Mouse (Mus musculus): ENCODE measurements around the gene Imp3.
A peak's percentile ranks its signal among the peaks of the same experiment; 100 is the strongest.
"Not testable (repeated sequence)": the region's sequence is repeated elsewhere in the genome, so short reads cannot be mapped to it uniquely, and the experiment has no call there.

The Imp3 gene

DNA sequence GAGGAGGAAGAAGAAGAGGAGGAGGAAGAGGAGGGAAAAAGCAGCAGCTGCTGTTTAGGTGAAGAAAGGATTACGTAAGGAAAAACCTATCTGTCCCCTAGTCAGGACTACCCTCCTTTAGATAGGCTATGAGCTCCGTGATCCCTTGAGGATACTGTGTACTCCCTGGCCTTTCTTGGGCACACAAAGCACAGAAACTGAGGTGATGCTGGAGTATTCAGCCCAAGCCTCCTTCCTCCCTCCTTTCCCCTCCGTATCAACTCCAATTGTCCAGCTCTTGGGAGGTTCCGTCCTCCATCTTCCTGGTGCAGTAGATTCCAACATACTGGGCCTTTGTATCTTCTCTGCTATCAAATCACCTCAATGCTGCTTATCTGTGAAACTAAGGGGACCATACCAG lies 14.5 kb upstream of the Imp3 start:
- no peak for DNase-seq (ENCODE audit: low read depth, low spot score)

DNA sequence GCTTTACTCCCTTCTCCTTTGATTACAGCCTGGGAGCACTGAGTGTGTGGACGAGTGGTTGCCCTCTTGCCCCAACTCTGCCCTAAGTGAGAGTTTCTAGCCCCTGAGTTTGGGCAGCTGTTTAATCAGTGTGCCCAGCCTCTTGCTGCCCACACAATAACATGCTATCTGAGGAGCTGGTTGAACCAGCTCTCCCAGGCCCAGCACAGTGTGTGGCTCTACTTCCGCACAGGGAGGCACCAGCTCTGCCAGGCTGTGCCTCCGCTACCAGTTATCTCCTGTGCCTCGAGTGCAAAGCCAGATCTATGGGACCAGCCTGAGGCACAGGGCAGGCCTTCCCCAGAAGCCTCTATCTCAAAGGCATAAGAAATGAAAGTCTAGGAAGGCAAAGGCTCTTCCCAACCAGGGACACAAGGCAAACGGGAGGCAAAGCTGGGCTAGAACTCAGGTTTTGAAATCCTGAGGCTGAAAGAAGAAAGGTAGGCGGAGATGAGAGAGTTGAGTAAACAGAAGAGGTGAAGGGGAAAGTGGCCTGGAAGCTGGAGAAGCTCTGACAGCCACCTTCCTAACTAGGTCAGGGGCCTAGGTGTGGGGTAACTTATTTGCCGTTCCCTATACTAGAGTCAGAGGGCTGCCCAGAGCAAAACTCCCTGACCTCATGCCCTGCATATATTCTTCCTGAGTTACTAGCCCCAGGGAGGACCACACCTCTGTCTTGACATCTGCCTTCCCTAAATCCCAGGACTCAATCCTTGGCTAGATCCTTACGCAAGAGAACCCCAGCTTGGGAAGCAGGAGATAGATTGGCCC lies 13.2 kb upstream of the Imp3 start:
- DNase-seq (ENCODE audit: low read depth, low spot score), result no peak

DNA sequence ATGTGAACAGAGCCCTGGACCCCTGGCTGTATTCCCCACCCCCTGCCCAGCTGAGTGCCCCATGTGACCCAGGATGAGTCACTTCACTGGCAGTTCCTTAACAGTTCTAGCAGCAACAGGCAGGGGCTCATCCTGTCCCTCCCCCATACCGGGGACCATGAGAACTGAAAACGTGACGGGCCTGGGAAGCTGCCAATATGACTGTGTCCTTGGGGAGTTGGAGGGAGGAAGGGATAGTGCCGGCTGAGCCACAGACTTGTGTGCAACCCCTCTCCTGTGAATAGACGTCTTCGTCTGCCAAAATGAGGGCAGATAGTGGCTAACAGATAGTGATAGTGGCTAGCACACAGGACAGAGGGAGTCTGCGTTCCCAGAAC lies 12.6 kb upstream of the Imp3 start:
- DNase-seq (ENCODE audit: low read depth, low spot score), result no peak

DNA sequence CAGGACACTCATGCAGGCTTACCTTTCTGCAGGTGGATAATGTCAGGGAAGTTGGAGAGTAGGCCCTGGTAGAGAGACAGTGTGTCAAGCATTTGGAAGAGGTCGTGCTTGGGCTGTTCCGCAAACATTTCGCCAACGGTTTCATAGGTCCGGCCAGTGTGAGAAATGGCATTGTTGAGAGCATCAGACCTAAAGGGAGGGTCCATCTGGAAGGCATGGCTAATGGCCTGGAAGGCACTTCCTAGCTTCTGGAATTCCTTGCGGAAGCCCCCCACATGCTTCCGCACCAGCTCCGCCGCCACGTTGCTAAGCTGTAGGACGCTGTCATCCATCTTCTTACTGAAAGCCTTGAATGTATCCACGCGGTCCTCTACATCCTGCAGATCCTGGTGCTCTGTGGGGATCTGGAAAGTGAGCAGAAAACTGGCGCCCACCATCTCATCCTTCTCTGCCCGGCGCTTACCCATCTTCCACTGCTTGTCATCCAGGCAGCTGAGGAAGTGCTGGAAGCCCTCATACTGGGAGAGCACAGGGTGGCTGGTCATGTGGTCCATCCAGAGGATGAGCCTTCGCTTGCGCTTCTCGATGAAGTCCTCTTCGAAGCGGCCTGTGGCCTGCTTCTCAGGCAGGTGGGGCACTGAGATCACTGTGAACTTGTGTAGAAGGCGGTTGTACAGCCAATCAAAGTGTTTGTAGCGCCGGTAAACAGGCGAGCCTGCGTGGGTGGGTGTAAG lies 11.8 kb upstream of the Imp3 start:
- DNase-seq (ENCODE audit: low read depth, low spot score), result no peak

DNA sequence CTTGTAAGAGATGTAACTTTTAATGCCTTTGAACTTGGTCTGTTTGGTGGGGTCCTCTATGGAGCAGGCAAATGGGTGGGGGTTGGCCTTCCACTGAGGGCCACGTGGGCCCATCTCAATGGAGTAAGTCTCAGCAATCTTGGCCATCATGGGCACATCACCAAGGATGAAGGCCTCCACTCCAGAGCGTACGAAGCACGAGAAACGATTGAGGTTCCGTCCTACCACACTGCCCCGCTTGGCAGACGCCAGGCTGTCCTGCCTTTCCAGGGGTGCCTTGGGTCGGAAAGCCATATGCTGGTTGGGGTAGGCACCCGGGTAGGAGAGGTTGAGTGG lies 11.3 kb upstream of the Imp3 start:
- no peak for DNase-seq (ENCODE audit: low read depth, low spot score)

DNA sequence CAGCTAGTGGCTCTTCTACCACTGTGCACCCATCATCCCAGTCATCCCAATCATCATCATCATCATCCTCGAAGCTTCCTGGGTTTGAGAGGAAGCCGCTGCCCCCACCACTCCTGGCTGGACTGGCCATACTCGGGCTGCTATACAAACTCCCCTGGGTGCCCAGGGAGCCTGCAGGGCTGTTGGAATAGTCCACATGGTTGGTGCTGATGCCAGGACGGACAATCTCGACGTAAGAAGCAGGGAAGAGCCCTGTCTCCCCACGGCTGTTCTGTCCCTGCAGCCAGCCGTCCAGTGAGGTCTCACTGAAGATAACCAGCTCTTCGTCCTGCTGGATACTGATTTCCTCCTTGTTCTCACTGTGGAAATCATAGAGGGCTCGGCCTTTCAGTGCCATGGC lies 10.9 kb upstream of the Imp3 start:
- no peak for DNase-seq (ENCODE audit: low read depth, low spot score)

DNA sequence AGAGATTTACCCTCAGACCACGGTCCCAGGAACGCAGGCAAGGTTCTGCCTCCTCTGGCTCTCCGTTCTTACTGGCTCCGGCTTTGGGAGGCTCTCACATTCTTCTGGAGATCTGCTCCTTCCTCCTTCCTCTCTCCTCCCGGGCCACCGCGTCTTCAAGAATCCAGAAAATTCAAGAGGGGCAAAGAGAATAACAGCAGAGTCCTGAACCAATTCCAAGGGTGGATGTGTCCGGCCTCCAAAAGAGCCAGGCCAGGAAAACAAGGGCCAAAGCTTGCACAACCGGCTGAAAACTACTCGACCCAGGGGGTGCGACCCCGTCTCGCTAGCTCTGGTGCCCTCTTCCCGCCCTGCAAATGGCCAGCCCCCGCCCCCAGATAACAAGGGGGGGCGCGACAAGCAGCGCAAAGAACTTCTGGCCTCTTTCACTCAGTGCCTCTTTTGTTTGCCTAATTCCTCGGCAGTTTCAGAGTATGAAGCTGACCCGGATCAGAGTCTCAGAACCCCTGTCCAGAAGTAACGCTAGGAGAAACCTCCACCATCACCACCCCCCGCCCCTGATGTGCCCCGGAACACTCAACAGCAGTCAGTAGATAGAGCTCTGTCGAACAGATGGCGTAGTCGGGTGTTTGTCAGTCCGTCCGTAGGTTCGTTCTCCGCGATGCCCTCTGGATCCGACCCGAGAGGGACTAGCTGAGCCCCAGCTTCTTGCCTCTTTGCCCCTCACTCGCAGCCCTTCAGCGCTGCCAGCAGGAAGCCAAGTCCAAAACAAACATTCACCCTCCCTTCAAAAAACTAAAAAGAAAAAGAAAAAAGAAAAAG lies 9.9 kb upstream of the Imp3 start:
- no peak for DNase-seq (ENCODE audit: low read depth, low spot score)

DNA sequence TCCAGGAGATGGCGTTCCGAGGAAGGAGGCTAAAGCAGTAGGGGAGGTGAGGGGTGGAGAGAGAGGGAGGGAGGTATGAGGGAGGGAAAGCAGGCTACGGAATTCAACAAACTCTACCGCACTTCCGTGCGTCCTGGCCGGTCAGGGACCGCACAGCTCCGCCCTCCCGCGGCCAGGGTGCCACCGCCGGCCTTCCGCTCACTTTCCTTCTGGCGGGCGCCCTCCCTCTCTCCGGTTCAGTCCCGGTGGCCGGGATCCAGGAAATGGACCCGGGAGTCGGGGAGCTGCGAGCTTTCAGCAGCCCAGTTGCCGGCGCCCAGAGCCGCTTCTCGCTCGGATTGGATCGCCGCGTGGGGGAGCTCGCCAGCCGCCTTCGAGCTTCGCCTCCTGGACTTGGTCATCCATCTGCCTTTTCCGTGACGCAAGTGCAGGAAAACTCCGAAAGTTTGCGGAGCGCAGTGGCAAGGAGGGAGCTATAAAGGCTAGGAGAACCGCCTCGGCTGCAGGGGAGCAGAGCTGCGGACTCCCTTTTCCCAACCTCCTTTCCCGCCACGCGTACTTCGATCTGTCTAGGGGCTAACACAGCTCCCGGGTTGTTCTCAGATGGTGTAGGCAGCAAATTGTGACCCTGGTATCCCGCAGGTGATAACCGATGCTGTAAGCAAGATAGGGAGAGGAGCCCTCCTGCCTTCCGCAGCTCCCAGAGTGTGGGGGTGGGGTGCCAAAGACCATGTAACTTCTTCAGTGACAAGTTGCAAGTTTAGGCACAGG lies 9.0 kb upstream of the Imp3 start, which contains the start of gene Snx33:
Snx33 (minus strand) TSS at position 331 of the 771 bp plus-strand sequence.
- DNase-seq (ENCODE audit: low read depth, low spot score), result peak; percentile 83

DNA sequence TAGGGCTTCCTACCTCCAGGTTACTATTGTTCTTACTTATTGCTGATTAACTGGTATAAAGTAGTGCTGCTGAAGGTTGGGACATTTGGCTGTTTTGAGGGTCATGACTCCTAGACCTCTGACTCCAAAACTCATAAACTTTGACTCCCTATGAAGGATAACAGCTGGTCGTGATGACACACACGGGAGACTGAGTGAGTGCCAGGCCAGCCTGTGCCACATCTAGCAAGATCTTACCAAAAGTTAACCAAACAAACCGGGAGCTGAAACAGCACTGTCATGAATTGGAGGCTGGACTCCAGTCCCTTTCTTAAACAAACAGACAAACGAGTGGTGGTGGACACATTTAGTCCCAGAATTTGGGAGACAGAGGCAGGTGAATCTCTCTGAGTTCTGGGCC lies 7.8 kb upstream of the Imp3 start:
- no peak for DNase-seq (ENCODE audit: low read depth, low spot score)

DNA sequence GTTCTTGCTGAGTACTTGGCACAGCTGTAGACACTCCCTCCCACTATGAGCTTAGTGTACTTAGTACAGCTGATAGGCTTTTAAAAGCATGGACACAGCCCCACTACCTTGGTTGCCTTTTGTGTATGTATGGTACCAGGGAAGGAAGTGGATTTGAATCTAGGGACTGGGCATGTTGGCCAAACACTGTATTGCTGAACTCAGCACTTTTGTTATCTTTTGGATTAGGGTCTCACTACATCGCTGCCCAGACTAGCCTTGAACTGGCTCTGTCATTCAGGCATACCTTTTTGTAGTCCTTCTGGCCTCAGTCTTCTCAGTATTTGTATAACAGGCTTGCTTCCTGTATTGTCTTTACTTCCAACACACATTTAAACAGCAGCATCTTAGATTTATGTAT lies 6.7 kb upstream of the Imp3 start:
- DNase-seq (ENCODE audit: low read depth, low spot score), result no peak

DNA sequence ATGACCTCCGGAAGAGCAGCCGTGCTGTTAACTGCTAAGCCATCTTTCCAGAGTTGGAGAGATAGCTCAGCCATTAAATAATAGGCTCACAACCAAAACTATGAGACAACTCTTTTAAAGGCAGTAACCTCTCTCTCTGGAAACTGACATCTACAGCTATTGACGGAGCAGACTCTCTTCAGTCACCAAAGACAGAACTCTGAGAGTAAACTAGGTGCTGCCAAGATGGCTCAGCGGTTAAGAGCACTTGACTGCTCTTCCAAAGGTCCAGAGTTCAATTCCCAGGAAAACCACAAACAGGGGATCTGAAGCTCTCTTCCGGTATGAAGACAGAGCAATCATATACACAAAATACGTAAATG lies 433 bp upstream of the Imp3 start:
- DNase-seq (ENCODE audit: low read depth, low spot score), result no peak

DNA sequence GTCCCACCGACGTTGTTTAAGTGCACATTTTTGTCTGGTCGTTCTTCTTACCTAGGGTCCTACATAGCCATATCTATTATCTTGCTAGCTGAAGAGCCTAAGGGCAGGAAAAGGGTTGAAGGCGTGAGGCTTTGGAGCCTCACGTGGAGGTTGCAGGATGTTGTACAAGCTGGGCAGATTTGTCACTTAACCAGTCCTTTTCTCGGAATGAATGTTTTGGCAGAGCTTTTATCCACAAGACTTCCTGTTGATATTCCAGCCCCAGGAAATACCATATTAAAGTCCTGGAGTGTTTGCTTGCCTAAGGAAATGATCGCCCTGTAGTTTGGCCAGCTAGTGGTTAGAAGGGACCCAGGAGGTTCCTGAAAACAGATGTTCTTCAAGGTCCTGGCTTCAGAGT lies 1.1 kb downstream of the Imp3 start:
- DNase-seq (ENCODE audit: low read depth, low spot score), result no peak

DNA sequence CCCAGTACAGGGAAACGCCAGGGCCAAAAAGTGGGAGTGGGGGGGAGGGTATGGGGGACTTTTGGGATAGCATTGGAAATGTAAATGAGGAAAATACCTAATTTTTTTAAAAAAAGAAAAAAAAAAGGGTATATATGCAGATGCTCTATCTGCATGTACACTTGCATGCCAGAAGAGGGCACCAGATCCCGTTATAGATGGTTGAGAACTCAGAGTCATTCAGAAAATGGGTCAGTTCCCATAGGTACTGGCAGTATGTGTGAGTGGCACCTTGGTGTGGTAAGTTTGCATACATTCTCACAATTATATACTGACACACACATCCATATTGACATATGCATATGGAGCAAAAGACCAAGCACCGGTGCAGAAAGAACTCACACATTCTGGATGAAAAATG lies 10.2 kb downstream of the Imp3 start:
- not testable (repeated sequence) for DNase-seq (ENCODE audit: low read depth, low spot score)

DNA sequence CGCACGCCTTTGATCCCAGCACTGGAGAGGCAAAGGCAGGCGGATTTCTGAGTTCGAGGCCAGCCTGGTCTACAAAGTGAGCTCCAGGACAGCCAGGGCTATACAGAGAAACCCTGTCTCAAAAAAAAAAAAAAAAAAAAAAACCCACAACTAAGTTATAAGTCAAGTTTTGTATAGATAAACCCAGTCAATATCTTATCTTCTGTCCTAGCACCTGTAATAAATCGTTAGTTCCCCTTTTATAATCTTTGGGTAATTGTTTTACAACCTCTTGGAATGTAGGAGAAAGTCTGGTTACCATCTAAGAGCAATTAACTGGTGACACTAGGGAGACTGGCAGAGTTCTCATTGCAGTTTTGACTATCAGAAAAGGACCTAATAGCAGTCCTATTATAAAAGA lies 11.4 kb downstream of the Imp3 start:
- DNase-seq (ENCODE audit: low read depth, low spot score), result not testable (repeated sequence)

DNA sequence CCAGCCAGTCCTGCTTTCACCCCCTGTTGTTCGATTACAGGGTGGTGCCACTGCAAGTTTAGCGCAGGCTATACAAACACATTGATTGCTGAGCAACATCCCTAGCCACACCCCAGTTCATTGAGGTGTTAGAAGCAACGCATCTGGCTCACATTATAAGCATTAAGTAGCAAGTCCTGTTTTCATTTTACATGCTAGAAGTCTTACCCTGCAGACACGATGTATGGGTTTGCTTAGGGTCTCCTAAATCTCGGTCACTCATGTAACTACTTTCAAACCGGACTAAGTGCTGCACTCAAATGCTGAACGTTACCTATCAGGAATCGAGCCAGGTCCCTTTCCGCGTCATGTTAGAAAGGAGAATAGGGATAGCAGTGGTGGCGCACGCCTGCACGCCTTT lies 12.5 kb downstream of the Imp3 start:
- no peak for DNase-seq (ENCODE audit: low read depth, low spot score)

DNA sequence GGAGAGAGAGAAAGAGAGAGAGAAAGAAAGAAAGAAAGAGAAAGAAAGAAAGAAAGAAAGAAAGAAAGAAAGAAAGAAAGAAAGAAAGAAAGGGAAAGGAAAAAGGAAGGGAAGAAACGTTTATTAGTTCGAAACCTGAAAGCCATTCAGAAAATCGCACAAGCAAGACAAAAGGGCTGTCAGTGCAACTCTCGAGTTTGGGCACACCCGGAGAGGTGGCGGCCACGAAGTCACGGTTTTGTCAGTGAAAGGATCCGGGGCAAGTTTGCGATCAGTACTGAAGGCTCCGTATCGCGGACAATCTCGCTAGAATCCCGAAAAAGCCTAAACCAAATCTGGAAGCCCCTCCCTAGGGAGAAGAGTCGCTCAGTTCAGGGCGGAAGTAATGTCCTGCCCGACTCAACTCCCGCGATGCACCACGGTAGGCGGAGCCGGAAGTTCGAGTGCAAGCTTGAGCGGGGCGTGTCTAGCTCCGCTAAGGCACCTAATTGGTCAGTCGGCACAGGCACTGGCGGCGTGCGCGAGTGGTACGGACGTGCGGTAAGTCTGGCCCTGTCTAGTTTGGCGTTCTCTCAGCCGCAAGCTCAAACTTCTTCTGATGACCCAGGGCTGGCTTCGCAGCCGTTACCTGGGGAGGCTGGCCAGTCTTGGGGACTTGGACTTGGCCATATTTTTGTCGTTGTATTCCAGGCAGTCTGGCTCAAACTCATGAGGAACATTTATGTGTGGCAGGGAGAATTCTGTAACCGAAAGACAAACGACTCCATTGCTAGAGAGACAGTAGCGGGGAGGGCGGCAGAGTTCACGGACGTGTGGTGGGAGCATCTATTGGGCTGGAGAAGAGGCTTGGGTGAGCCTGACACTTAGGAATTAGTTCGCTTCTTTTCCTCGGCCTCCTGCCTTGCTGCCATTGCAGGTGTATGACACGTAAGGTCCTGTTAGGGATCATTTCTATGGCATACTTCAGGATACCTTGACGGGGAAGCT lies 13.4 kb downstream of the Imp3 start, which contains the start of gene Snupn:
Snupn (plus strand) TSS at position 465 of the 987 bp plus-strand sequence.
- peak; percentile 98 for DNase-seq (ENCODE audit: low read depth, low spot score)

DNA sequence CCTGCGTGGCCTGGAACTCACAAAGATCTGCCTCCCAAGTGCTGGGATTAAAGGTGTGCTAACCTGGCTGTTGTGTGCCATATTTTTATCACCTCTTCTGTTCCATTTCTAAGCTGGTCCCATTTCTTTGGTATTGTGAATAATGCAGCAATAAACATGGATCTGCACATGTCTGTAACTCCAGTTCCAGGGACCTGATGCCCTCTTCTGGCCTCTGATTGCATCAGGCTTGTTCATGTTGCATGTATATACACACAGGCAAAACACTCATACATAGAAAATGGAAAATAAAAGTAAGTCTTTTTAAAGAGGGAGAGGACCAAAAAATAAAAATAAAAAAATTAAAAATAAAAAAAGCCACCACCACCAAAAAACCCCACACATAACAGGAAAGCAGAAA lies 16.3 kb downstream of the Imp3 start:
- DNase-seq (ENCODE audit: low read depth, low spot score), result no peak

DNA sequence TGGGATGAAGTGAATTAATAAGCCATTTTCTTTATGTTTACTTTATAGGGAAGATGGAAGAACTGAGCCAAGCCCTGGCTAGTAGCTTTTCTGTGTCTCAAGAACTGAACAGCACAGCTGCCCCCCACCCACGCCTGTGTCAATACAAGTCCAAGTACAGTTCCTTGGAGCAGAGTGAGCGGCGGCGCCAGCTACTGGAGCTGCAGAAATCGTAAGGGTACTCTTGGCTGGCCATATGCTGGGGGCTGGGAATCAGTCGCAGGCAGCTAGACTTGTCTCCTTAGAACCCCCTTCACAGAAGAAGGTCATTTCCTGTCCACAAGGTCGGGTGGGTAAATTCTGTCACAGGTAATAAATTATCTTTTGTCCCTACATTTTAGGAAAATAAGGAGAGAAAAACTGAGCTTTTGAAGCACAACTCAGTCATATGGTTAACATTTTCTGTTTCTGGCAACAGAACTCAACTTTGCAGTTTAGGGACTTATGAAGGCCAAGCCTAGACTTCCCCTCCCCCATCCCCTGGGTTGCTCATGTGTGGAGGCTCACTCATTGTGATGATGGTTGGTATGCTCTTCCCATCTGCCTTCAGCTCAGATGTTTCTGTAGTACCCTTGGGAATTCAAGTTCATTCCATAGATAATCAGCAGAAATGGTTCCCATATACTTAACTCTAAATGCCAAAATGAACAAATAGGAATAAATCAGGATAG lies 19.8 kb downstream of the Imp3 start:
- no peak for DNase-seq (ENCODE audit: low read depth, low spot score)

DNA sequence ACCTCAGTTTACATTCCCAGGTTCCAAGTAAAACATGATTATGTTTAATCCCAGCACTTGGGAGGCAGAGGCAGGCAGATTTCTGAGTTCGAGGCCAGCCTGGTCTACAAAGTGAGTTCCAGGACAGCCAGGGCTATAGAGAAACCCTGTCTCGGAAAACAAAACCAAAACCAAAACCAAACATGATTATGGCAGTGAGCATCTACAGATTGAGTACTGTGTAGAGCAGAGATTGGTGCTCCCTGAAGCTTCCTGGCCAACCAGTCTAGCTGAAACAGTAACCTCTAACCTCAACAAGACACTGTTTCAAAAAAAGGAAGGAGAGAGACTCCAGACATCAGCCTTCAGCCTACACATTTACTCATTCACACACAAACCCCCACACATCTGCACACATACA lies 21.4 kb downstream of the Imp3 start:
- DNase-seq (ENCODE audit: low read depth, low spot score), result no peak

DNA sequence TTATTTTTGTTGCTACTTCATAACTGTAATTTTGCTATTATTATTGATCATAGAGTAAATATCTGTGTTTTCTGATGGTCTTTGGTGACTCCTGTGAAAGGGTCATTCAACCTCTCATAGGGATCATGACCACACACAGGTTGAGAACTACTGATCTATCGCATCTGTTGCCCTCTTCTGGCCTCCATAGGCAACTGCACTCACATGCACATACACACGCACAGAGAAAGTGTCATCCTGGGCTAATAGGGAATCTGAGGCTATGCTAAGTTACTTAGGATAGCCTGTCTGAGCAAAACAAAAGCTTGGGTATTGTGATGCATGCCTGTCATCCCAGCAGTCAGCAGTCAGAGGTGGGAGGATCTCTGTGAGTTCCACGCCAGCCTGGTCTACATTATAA lies 24.3 kb downstream of the Imp3 start:
- no peak for DNase-seq (ENCODE audit: low read depth, low spot score)
